Mouse (Mus musculus) urinary bladder, postnatal 10 days (tissue): ENCODE data around the gene Gm9049.
"Not testable (repeated sequence)": the region's sequence is repeated elsewhere in the genome, so short reads cannot be mapped to it uniquely, and the experiment has no call there.

ENCODE experiments used
- DNase-seq: peaks from one replicate; pipeline ENCODE4 v3.0.0; 2022; ENCODE audit warnings: low spot score

Gene Gm9049

DNA sequence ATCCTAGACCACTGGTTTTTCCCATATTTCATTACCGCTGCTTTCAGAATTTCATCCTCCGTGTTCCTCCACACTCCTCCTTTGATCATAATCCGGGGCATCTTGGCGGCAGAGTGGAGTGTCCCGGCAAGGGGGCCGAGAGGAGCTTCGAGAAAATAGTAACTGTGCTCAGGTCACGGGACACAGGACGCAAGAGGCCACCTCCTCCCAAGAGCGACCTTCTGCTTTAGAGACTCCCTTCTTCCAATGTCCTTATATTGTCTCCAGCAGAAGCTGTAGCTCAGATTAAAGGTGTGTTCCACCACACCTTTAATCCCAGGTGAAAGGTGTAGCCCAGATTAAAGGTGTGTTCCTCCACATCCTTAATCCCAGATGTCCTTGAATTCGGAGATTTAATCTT lies at the start of gene Gm9049:
TSS of gene Gm9049 (minus strand) at position 101 of the 400 bp plus-strand sequence.
- not testable (repeated sequence) for DNase-seq

DNA sequence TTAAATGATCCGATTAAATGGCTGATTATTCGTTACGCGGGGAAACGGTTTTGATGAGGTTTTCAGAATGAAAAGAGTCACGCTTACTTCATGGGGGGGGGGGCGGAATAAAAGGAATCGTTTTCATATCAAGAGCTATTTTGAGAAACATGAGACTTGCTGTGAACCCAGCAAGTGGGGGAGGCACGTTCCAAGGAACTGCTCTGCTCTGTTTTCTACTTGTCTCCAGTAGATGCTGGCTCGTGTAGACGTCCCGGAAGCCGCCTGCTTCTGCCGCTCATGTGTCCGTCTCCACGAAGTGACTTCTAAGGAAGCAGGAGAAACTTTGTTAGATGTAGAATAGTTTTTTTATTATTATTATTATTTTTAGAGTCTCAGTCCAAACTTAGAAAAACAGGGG lies 46.0 kb upstream of the Gm9049 start:
- no peak for DNase-seq

DNA sequence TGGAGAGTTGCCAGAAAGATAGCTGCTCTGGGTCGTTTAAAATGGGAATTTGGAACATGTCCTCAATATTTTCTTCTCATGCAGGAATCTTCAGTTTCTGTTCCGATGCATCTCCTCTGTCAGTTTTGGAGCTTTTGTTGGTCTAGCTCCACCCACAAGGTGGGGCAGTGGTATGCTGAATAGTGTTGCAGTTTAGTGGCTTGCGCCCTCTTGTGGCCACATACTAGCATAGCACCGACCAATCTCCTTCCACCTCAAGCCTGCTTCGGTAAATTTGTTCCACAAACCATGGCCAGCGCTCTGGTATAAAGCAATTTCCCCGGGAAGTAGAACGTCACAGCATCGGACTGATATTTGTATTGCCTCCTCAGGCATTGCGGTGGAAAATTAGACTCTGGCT lies 16.5 kb upstream of the Gm9049 start:
- DNase-seq: peak; percentile 48

DNA sequence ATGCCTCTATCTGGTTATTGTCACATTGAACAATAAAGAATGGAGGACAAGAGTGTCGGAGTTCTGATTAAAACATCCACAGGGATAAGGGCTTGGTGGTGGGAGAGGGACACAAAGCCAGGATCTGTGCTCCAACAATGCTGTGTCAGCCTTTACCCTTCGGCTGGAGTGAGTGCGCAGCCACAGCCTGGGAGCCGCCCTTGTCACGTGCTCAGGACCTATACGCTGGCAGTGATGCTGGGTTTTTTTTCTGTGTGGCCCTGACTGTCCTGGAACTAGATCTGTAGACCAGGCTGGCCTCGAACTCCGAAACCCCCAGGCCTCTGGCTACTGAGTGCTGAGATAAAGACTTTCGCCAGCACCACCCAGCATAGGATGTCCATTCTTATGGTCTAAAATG lies 15.6 kb upstream of the Gm9049 start:
- DNase-seq: no peak

DNA sequence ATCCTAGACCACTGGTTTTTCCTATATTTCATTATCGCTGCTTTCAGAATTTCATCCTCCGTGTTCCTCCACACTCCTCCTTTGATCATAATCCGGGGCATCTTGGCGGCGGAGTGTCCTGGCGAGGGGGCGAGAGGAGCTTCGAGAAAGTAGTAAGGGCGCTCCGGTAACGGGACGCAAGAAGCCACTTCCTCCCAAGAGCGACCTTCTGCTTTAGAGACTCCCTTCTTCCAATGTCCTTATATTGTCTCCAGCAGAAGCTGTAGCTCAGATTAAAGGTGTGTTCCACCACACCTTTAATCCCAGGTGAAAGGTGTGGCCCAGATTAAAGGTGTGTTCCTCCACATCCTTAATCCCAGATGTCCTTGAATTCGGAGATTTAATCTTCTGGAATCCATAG lies 5.3 kb downstream of the Gm9049 start, which contains the start of gene Gm9048:
TSS of gene Gm9048 (minus strand) at position 101 of the 400 bp plus-strand sequence.
- not testable (repeated sequence) for DNase-seq

DNA sequence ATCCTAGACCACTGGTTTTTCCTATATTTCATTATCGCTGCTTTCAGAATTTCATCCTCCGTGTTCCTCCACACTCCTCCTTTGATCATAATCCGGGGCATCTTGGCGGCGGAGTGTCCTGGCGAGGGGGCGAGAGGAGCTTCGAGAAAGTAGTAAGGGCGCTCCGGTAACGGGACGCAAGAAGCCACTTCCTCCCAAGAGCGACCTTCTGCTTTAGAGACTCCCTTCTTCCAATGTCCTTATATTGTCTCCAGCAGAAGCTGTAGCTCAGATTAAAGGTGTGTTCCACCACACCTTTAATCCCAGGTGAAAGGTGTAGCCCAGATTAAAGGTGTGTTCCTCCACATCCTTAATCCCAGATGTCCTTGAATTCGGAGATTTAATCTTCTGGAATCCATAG lies 10.8 kb downstream of the Gm9049 start, which contains the start of gene Gm9046:
TSS of gene Gm9046 (minus strand) at position 101 of the 400 bp plus-strand sequence.
- DNase-seq: not testable (repeated sequence)

DNA sequence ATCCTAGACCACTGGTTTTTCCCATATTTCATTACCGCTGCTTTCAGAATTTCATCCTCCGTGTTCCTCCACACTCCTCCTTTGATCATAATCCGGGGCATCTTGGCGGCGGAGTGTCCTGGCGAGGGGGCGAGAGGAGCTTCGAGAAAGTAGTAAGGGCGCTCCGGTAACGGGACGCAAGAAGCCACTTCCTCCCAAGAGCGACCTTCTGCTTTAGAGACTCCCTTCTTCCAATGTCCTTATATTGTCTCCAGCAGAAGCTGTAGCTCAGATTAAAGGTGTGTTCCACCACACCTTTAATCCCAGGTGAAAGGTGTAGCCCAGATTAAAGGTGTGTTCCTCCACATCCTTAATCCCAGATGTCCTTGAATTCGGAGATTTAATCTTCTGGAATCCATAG lies 16.2 kb downstream of the Gm9049 start, which contains the start of gene Gm9045:
TSS of gene Gm9045 (minus strand) at position 101 of the 400 bp plus-strand sequence.
- not testable (repeated sequence) for DNase-seq

DNA sequence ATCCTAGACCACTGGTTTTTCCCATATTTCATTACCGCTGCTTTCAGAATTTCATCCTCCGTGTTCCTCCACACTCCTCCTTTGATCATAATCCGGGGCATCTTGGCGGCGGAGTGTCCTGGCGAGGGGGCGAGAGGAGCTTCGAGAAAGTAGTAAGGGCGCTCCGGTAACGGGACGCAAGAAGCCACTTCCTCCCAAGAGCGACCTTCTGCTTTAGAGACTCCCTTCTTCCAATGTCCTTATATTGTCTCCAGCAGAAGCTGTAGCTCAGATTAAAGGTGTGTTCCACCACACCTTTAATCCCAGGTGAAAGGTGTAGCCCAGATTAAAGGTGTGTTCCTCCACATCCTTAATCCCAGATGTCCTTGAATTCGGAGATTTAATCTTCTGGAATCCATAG lies 21.6 kb downstream of the Gm9049 start, which contains the start of gene Gm9044:
TSS of gene Gm9044 (minus strand) at position 101 of the 400 bp plus-strand sequence.
- not testable (repeated sequence) for DNase-seq

DNA sequence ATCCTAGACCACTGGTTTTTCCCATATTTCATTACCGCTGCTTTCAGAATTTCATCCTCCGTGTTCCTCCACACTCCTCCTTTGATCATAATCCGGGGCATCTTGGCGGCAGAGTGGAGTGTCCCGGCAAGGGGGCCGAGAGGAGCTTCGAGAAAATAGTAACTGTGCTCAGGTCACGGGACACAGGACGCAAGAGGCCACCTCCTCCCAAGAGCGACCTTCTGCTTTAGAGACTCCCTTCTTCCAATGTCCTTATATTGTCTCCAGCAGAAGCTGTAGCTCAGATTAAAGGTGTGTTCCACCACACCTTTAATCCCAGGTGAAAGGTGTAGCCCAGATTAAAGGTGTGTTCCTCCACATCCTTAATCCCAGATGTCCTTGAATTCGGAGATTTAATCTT lies 27.0 kb downstream of the Gm9049 start, which contains the start of gene Gm9040:
TSS of gene Gm9040 (minus strand) at position 101 of the 400 bp plus-strand sequence.
- not testable (repeated sequence) for DNase-seq

DNA sequence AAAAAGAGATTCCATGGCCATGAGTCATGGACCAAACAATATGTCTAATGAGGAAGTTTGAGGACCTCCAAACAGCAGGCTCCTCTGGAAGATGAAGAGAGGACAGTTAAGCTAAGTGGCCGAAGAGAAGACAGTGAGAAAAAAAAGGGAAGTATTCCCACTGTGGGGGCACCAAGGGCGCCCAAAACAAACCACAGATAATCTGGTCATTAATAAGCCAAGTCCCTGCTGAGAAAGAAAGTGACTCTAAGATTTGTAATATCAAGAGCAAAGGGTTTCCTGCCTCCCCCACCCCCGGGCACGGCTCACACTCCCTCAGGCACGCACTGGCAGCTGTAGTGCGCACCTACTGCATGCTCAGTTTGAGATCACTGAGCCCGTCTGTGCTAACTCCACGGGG lies 34.9 kb downstream of the Gm9049 start:
- no peak for DNase-seq

DNA sequence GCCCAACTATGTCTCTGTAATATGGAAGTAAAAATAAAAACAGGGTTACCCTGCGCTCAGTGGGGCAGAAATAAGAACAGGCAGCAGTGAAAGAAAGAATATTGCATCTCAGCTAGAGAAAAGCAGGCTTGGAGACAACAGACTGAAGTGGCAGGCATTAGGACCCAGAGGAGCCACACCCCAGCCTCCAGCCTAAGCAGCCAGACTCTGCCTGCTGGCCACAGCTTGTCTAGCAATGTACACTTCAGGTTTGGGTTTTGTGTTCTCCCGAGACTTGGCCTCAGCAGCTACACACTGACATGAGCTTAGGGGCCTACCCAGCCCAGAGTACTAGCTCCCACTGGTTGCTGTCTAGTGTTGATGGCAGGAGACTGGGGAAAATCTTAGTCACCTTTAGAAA lies 51.8 kb downstream of the Gm9049 start:
- DNase-seq: not testable (repeated sequence)
